Mouse (Mus musculus) heart, adult 2 months (tissue): ENCODE results near the gene Nemf. TPM values are rescaled to one million over a fixed set of nuclear protein-coding genes. Genes with fewer than 3 reads are reported as not detected.
"Not testable (repeated sequence)": the region's sequence is repeated elsewhere in the genome, so short reads cannot be mapped to it uniquely, and the experiment has no call there.

Experiments used
- DNase-seq, 2 experiments: peaks; one replicate each; pipeline ENCODE4 v3.0.0; 2021
- H3K27ac ChIP-seq: fragments of 200-600 bp; 2 replicates; pipeline ENCODE4 v1.8.1; 2022
- H3K27me3 ChIP-seq: fragments of 200-500 bp; 2 replicates; pipeline ENCODE4 v1.6.1; 2012; ENCODE audit warnings: mild to moderate bottlenecking, low read length, inconsistent platforms, mixed read lengths; ENCODE audit not compliant: control insufficient read depth, insufficient read depth
- H3K36me3 ChIP-seq: fragments of 200-500 bp; 2 replicates; pipeline ENCODE4 v1.6.1; 2012; ENCODE audit warnings: low read length, inconsistent platforms; ENCODE audit not compliant: control insufficient read depth, insufficient read depth
- H3K4me1 ChIP-seq: fragments of 200-500 bp; 2 replicates; pipeline ENCODE4 v1.6.1; 2011; ENCODE audit warnings: low read length; ENCODE audit not compliant: control insufficient read depth, insufficient read depth
- H3K4me3 ChIP-seq: fragments of 200-600 bp; 2 replicates; pipeline ENCODE4 v1.8.1; 2022
- H3K79me2 ChIP-seq: fragments of 200-500 bp; replicated peaks from 2 replicates; pipeline ENCODE4 v1.6.1; 2012; ENCODE audit warnings: mild to moderate bottlenecking, inconsistent platforms, low read length, moderate library complexity, mixed read lengths; ENCODE audit not compliant: control insufficient read depth, insufficient read depth
- H3K9ac ChIP-seq: fragments of 200-500 bp; 2 replicates; pipeline ENCODE4 v1.6.1; 2012; ENCODE audit warnings: low read depth, mild to moderate bottlenecking, control low read depth, inconsistent platforms, low read length, mixed read lengths
- CTCF ChIP-seq: fragments of 200-600 bp; IDR thresholded peaks from 2 replicates; pipeline ENCODE4 v1.8.1; 2022; ENCODE audit warnings: antibody characterized with exemption, mild to moderate bottlenecking, moderate library complexity
- EP300 ChIP-seq: fragments of 200-500 bp; IDR thresholded peaks from 2 replicates; pipeline ENCODE4 v1.6.1; 2011; ENCODE audit warnings: low read depth, low read length, control low read depth; ENCODE audit not compliant: insufficient read depth
- POLR2A ChIP-seq: fragments of 200-500 bp; IDR thresholded peaks from 2 replicates; pipeline ENCODE4 v1.6.1; 2011; ENCODE audit warnings: mild to moderate bottlenecking, low read depth, low read length, control low read depth; ENCODE audit not compliant: insufficient read depth
- WGBS: fragments of 180-500 bp; shearing (Covaris S2); methylation state at CpG from one replicate; pipeline ENCODE4 v1.1.7; 2018; 5-methylcytosine and 5-hydroxymethylcytosine counted together
- intact Hi-C: fragments of 180-260 bp; cut with DNase I; formaldehyde crosslinking; loops from one replicate; pipeline ENCODE4 v1.15.1; 2025
- polyA plus RNA-seq: library from polyadenylated mRNA; depleted of rRNA; stranded (reverse); fragments of >200 nt; gene quantifications from 2 replicates; pipeline ENCODE4 v1.2.3, GENCODE M21; 2012
- total RNA-seq, 2 experiments: library from RNA; stranded (reverse); gene quantifications; 2 replicates each; pipeline ENCODE4 v1.2.3; 2021

Gene Nemf
- total and polyA plus RNA-seq, 3 experiments, result 3.8 to 22.7 (median 21.9) TPM

GRCm38 (mm10) chr12:69393076-69393475 lies 36.1 kb upstream of the Nemf start:
- intact Hi-C loops, result no loop called here
- TF ChIP-seq CTCF (no peak), EP300 (no peak), POLR2A (no peak)
- Histone ChIP-seq H3K9ac (no peak overlapping the region), H3K27me3 (no peaks in the 10 kb centered on the region), H3K27ac (no peak overlapping the region), H3K4me3 (no peak overlapping the region), H3K79me2 (no peaks in the 10 kb centered on the region), H3K36me3 (no peaks in the 10 kb centered on the region), H3K4me1 (no peaks in the 10 kb centered on the region)
- 70% methylated on average over 10 of the region's 10 CpGs for WGBS
- DNase-seq, result no peak

GRCm38 (mm10) chr12:69390000-69390698 lies 33.2 kb upstream of the Nemf start:
- no peak for DNase-seq
- no peak overlapping the region for H3K27ac ChIP-seq
- H3K27me3 ChIP-seq, result no peaks in the 10 kb centered on the region
- H3K4me3 ChIP-seq, result no peak overlapping the region
- H3K36me3 ChIP-seq, result no peaks in the 10 kb centered on the region
- no peaks in the 10 kb centered on the region for H3K4me1 ChIP-seq
- H3K9ac ChIP-seq, result no peak overlapping the region
- WGBS, result 69% methylated on average over 7 of the region's 7 CpGs
- intact Hi-C loops, result no loop called here
- no peaks in the 10 kb centered on the region for H3K79me2 ChIP-seq
- TF ChIP-seq POLR2A, result no peak
- no peak for TF ChIP-seq EP300
- no peak for TF ChIP-seq CTCF

- DNase-seq, result no peak
- intact Hi-C loops, result no loop called here
- H3K9ac ChIP-seq, result no peak overlapping the region
- H3K36me3 ChIP-seq, result no peaks in the 10 kb centered on the region
- no peak overlapping the region for H3K27ac ChIP-seq
- WGBS, result 54% methylated on average over 7 of the region's 7 CpGs
- TF ChIP-seq POLR2A (no peak), CTCF (no peak), EP300 (no peak)
- H3K4me1 ChIP-seq, result no peaks in the 10 kb centered on the region
- H3K79me2 ChIP-seq, result no peaks in the 10 kb centered on the region
- no peaks in the 10 kb centered on the region for H3K27me3 ChIP-seq
- no peak overlapping the region for H3K4me3 ChIP-seq
Measured at GRCm38 (mm10) chr12:69389273-69389938, 32.4 kb upstream of the Nemf start.

- Histone ChIP-seq H3K79me2 (no peaks in the 10 kb centered on the region), H3K9ac (no peak overlapping the region), H3K36me3 (no peaks in the 10 kb centered on the region), H3K4me1 (no peaks in the 10 kb centered on the region), H3K27ac (no peak overlapping the region), H3K4me3 (no peak overlapping the region), H3K27me3 (no peaks in the 10 kb centered on the region)
- intact Hi-C loops, result no loop called here
- DNase-seq, result no peak
- WGBS, result 91% methylated on average over 10 of the region's 10 CpGs
- TF ChIP-seq POLR2A (no peak), EP300 (no peak), CTCF (no peak)
Measured at GRCm38 (mm10) chr12:69388321-69388869, 31.4 kb upstream of the Nemf start.

DNA sequence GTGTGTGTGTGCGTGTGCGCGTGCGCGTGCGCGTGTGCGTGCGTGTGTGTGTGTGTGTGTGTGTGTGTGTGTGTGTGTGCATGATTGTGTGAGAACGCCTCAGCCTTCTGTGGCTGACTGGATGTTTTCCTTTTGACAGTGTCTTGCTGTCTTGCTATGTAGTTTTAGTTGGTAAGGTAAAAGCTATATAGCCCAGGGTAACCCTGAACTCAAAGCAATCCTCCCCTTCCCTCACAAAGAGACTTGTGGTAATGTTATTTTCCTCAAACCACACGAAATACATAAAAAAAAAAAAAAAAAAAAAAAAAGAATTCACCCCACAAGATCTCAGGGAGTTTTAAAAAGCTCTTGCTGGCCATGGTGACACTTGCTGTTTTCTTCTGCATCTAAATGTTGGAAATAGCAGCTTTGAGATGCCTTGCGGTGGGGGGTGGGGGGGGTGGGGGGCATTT lies 29.3 kb upstream of the Nemf start:
- H3K27me3 ChIP-seq, H3K4me1 ChIP-seq, H3K36me3 ChIP-seq, DNase-seq, H3K79me2 ChIP-seq, intact Hi-C loops, H3K4me3 ChIP-seq, H3K27ac ChIP-seq, H3K9ac ChIP-seq: not testable (repeated sequence)
- 64% methylated on average over 12 of the region's 12 CpGs for WGBS
